Mouse (Mus musculus) hindbrain, embryonic 13.5 days (tissue): Measurements from ENCODE around the gene Crabp1. TPM values are rescaled to one million over a fixed set of nuclear protein-coding genes. Genes with fewer than 3 reads are reported as not detected.

Experiments used
- ATAC-seq: fragments of 200-750 bp; cut with Nextera tagmentation; 2 replicates; pipeline ENCODE4 v1.8.0; 2017; ENCODE audit warnings: moderate TSS enrichment; ENCODE audit not compliant: low FRiP score
- H3K27ac ChIP-seq: fragments of 300-500 bp; sonication (generic); 2 replicates; pipeline ENCODE4 v1.5.1; 2015; ENCODE audit warnings: inconsistent platforms, mild to moderate bottlenecking, moderate library complexity
- H3K27me3 ChIP-seq: fragments of 300-500 bp; sonication (generic); 2 replicates; pipeline ENCODE4 v1.6.1; 2015; ENCODE audit warnings: mild to moderate bottlenecking, inconsistent platforms
- H3K36me3 ChIP-seq: fragments of 300-500 bp; sonication (generic); 2 replicates; pipeline ENCODE4 v1.6.1; 2015; ENCODE audit warnings: mild to moderate bottlenecking, inconsistent platforms
- H3K4me1 ChIP-seq: fragments of 300-500 bp; sonication (generic); replicated peaks from 2 replicates; pipeline ENCODE4 v1.6.1; 2015; ENCODE audit warnings: inconsistent platforms
- H3K4me2 ChIP-seq: fragments of 300-500 bp; sonication (generic); 2 replicates; pipeline ENCODE4 v1.6.1; 2015; ENCODE audit warnings: inconsistent platforms, mild to moderate bottlenecking, moderate library complexity
- H3K4me3 ChIP-seq: fragments of 300-500 bp; sonication (generic); 2 replicates; pipeline ENCODE4 v1.5.1; 2015; ENCODE audit warnings: mild to moderate bottlenecking, inconsistent platforms
- H3K9ac ChIP-seq: fragments of 300-500 bp; sonication (generic); 2 replicates; pipeline ENCODE4 v1.6.1; 2015; ENCODE audit warnings: mild to moderate bottlenecking, inconsistent platforms
- H3K9me3 ChIP-seq: fragments of 300-500 bp; sonication (generic); 2 replicates; pipeline ENCODE4 v1.6.1; 2016; ENCODE audit warnings: inconsistent platforms
- WGBS: fragments of 180-500 bp; shearing (Covaris S2); methylation state at CpG from one replicate; pipeline ENCODE4 v1.1.7; 2015; 5-methylcytosine and 5-hydroxymethylcytosine counted together
- polyA plus RNA-seq: library from polyadenylated mRNA; unstranded; fragments of >200 nt; fragmentation: Nextera tagmentation; extraction: Ambion mirVana; gene quantifications from 2 replicates; pipeline ENCODE4 v1.2.1, GENCODE M21; 2015

Crabp1 gene
- polyA plus RNA-seq, 1 experiment from 2014 or later = 389 TPM

- Histone ChIP-seq H3K27me3 (no peaks in the 10 kb centered on the region), H3K4me1 (peaks cover 6% of the 10 kb centered on the region), H3K36me3 (no peaks in the 10 kb centered on the region), H3K9ac (no peak overlapping the region), H3K27ac (no peak overlapping the region), H3K4me3 (no peak overlapping the region), H3K4me2 (no peak overlapping the region), H3K9me3 (no peaks in the 10 kb centered on the region)
- ATAC-seq = no peak
- WGBS = 60% methylated on average over 15 of the region's 15 CpGs
Observed at GRCm38 (mm10) chr9:54782504-54782903, 18.0 kb downstream of the Crabp1 start.

- no peak overlapping the region for H3K4me2 ChIP-seq
- H3K36me3 ChIP-seq = no peaks in the 10 kb centered on the region
- H3K27ac ChIP-seq = no peak overlapping the region
- WGBS = 44% methylated on average over 3 of the region's 3 CpGs
- H3K4me1 ChIP-seq = peaks cover 12% of the 10 kb centered on the region
- H3K9ac ChIP-seq = no peak overlapping the region
- H3K9me3 ChIP-seq = no peaks in the 10 kb centered on the region
- ATAC-seq = no peak
- H3K4me3 ChIP-seq = no peak overlapping the region
- H3K27me3 ChIP-seq = no peaks in the 10 kb centered on the region
Observed at GRCm38 (mm10) chr9:54784003-54784402, 19.5 kb downstream of the Crabp1 start.

GRCm38 (mm10) chr9:54785215-54785614 is 20.7 kb downstream of the Crabp1 start:
- Histone ChIP-seq H3K4me2 (no peak overlapping the region), H3K9ac (no peak overlapping the region), H3K27me3 (no peaks in the 10 kb centered on the region), H3K27ac (no peak overlapping the region), H3K9me3 (no peaks in the 10 kb centered on the region), H3K36me3 (no peaks in the 10 kb centered on the region), H3K4me1 (peaks cover 12% of the 10 kb centered on the region), H3K4me3 (no peak overlapping the region)
- 91% methylated on average over 3 of the region's 3 CpGs for WGBS
- no peak for ATAC-seq

- Histone ChIP-seq H3K9ac (no peak overlapping the region), H3K4me3 (no peak overlapping the region), H3K4me1 (peaks cover 12% of the 10 kb centered on the region), H3K27ac (no peak overlapping the region), H3K36me3 (no peaks in the 10 kb centered on the region), H3K9me3 (no peaks in the 10 kb centered on the region), H3K27me3 (no peaks in the 10 kb centered on the region), H3K4me2 (no peak overlapping the region)
- 96% methylated on average over 1 of the region's 1 CpGs for WGBS
- no peak for ATAC-seq
Observed at GRCm38 (mm10) chr9:54786083-54786482, 21.5 kb downstream of the Crabp1 start.

GRCm38 (mm10) chr9:54787760-54788159 is 23.2 kb downstream of the Crabp1 start:
- Histone ChIP-seq H3K4me3 (no peak overlapping the region), H3K4me1 (peaks cover 9% of the 10 kb centered on the region), H3K36me3 (no peaks in the 10 kb centered on the region), H3K9ac (no peak overlapping the region), H3K27me3 (no peaks in the 10 kb centered on the region), H3K9me3 (no peaks in the 10 kb centered on the region), H3K27ac (peak overlapping the region; percentile 66), H3K4me2 (no peak overlapping the region)
- WGBS = 47% methylated on average over 8 of the region's 8 CpGs
- ATAC-seq = peak; percentile 65; the same call in 1 of the 2 replicates

GRCm38 (mm10) chr9:54790271-54790670 is 25.7 kb downstream of the Crabp1 start:
- Histone ChIP-seq H3K9me3 (no peaks in the 10 kb centered on the region), H3K4me2 (no peak overlapping the region), H3K27me3 (no peaks in the 10 kb centered on the region), H3K9ac (no peak overlapping the region), H3K36me3 (no peaks in the 10 kb centered on the region), H3K27ac (no peak overlapping the region), H3K4me1 (peaks cover 9% of the 10 kb centered on the region), H3K4me3 (no peak overlapping the region)
- 47% methylated on average over 5 of the region's 5 CpGs for WGBS
- no peak for ATAC-seq

- Histone ChIP-seq H3K27me3 (0 out of 2 replicates have a peak, but pooled peaks cover 4% of the 10 kb centered on the region), H3K4me2 (no peak overlapping the region), H3K4me3 (no peak overlapping the region), H3K4me1 (peaks cover 5% of the 10 kb centered on the region; the same call in 1 of the 2 replicates), H3K9me3 (no peaks in the 10 kb centered on the region), H3K27ac (no peak overlapping the region), H3K9ac (peak overlapping the region; percentile 35; the same call in 1 of the 2 replicates), H3K36me3 (no peaks in the 10 kb centered on the region)
- no peak for ATAC-seq
- WGBS = 41% methylated on average over 10 of the region's 10 CpGs
Observed at GRCm38 (mm10) chr9:54801460-54801961, 37.0 kb downstream of the Crabp1 start.

- Histone ChIP-seq H3K4me1 (peaks cover 5% of the 10 kb centered on the region; the same call in 1 of the 2 replicates), H3K4me3 (no peak overlapping the region), H3K36me3 (no peaks in the 10 kb centered on the region), H3K27me3 (0 out of 2 replicates have a peak, but pooled peaks cover 4% of the 10 kb centered on the region), H3K4me2 (no peak overlapping the region), H3K9ac (no peak overlapping the region), H3K9me3 (no peaks in the 10 kb centered on the region), H3K27ac (no peak overlapping the region)
- no peak for ATAC-seq
- WGBS = 52% methylated on average over 6 of the region's 6 CpGs
Observed at GRCm38 (mm10) chr9:54802749-54803679, 38.5 kb downstream of the Crabp1 start.

- no peaks in the 10 kb centered on the region for H3K36me3 ChIP-seq
- H3K4me1 ChIP-seq = peaks cover 5% of the 10 kb centered on the region; the same call in 1 of the 2 replicates
- no peaks in the 10 kb centered on the region for H3K9me3 ChIP-seq
- no peak overlapping the region for H3K9ac ChIP-seq
- 75% methylated on average over 5 of the region's 5 CpGs for WGBS
- no peak overlapping the region for H3K4me2 ChIP-seq
- ATAC-seq = no peak
- H3K27me3 ChIP-seq = 0 out of 2 replicates have a peak, but pooled peaks cover 4% of the 10 kb centered on the region
- H3K4me3 ChIP-seq = no peak overlapping the region
- H3K27ac ChIP-seq = no peak overlapping the region
Observed at GRCm38 (mm10) chr9:54804351-54804750, 39.8 kb downstream of the Crabp1 start.

- Histone ChIP-seq H3K36me3 (no peaks in the 10 kb centered on the region), H3K4me1 (peaks cover 14% of the 10 kb centered on the region), H3K27ac (no peak overlapping the region), H3K4me3 (no peak overlapping the region), H3K4me2 (no peak overlapping the region), H3K27me3 (no peaks in the 10 kb centered on the region), H3K9ac (no peak overlapping the region), H3K9me3 (no peaks in the 10 kb centered on the region)
- ATAC-seq = no peak
- WGBS = 54% methylated on average over 4 of the region's 4 CpGs
Observed at GRCm38 (mm10) chr9:54807761-54808160, 43.2 kb downstream of the Crabp1 start.

GRCm38 (mm10) chr9:54809953-54810352 is 45.4 kb downstream of the Crabp1 start:
- Histone ChIP-seq H3K27me3 (no peaks in the 10 kb centered on the region), H3K9me3 (no peaks in the 10 kb centered on the region), H3K9ac (peak overlapping the region; percentile 24; the same call in 1 of the 2 replicates), H3K36me3 (no peaks in the 10 kb centered on the region), H3K27ac (peak overlapping the region; percentile 76), H3K4me2 (no peak overlapping the region), H3K4me3 (no peak overlapping the region), H3K4me1 (peaks cover 14% of the 10 kb centered on the region)
- 18% methylated on average over 4 of the region's 4 CpGs for WGBS
- ATAC-seq = peak; percentile 57; the same call in 1 of the 2 replicates

- Histone ChIP-seq H3K9ac (no peak overlapping the region), H3K27ac (no peak overlapping the region), H3K9me3 (no peaks in the 10 kb centered on the region), H3K4me3 (no peak overlapping the region), H3K27me3 (peaks cover 8% of the 10 kb centered on the region), H3K4me2 (no peak overlapping the region), H3K36me3 (no peaks in the 10 kb centered on the region), H3K4me1 (peaks cover 6% of the 10 kb centered on the region)
- ATAC-seq = no peak
- 74% methylated on average over 10 of the region's 10 CpGs for WGBS
Observed at GRCm38 (mm10) chr9:54816508-54817201, 52.1 kb downstream of the Crabp1 start.
